Comparison of ENCODE assay signal across 13 mouse cellular contexts in genomic region chr2:51752941-51753564, GRCm38 (mm10).
A peak's percentile ranks its signal among the peaks of the same experiment; 100 is the strongest.
DNase-seq lines count a peak whose midpoint lies in the region; ATAC-seq and TF ChIP-seq lines count a peak whose summit lies in the region.
"Had no signal": no experiment of that assay in that cellular context is flagged by ENCODE, and none has a peak within 500 bp of the region (broad histone marks: within the 10 kb centered on the region; RNA-seq: fewer than 3 reads in every experiment).

No protein-coding gene starts in this region.

- no peak overlapping the region for H3K4me3 ChIP-seq in cerebellum, adult 2 months (replicated peaks; ENCODE audit: insufficient read depth, low read depth, low read length)
- no peak overlapping the region for H3K4me3 ChIP-seq in forebrain, embryonic 16.5 days (replicated peaks; ENCODE audit: low read length)
- H3K4me3 ChIP-seq in midbrain, embryonic 14.5 days (replicated peaks; ENCODE audit: low read depth, low read length): no peak overlapping the region
- H3K4me3 ChIP-seq: embryonic facial prominence, embryonic 15.5 days; limb, embryonic 10.5 days had no signal

- H3K9me3 ChIP-seq in forebrain, embryonic 16.5 days (ENCODE audit: control insufficient read depth, low read length): no peaks in the 10 kb centered on the region
- no peaks in the 10 kb centered on the region for H3K9me3 ChIP-seq in midbrain, embryonic 14.5 days (ENCODE audit: control insufficient read depth, low read length)
- H3K9me3 ChIP-seq: embryonic facial prominence, embryonic 15.5 days; limb, embryonic 10.5 days had no signal

- H3K9ac ChIP-seq in forebrain, embryonic 16.5 days (replicated peaks; ENCODE audit: low read depth, low read length): no peak overlapping the region
- no peak overlapping the region for H3K9ac ChIP-seq in midbrain, embryonic 14.5 days (replicated peaks; ENCODE audit: low read length)
- H3K9ac ChIP-seq: embryonic facial prominence, embryonic 15.5 days; lung, embryonic 14.5 days had no signal

- H3K27ac ChIP-seq in cerebellum, adult 2 months (ENCODE audit: insufficient read depth, low read length): no peak overlapping the region
- H3K27ac ChIP-seq in forebrain, embryonic 16.5 days (ENCODE audit: low read length): peak overlapping the region; percentile 79
- H3K27ac ChIP-seq in midbrain, embryonic 14.5 days (replicated peaks; ENCODE audit: low read depth, low read length): peak overlapping the region; percentile 21
- H3K27ac ChIP-seq: embryonic facial prominence, embryonic 15.5 days; limb, embryonic 10.5 days had no signal

- WGBS in cerebellum, adult 2 months: 4% methylated on average over 12 of the region's 12 CpGs
- WGBS in forebrain, embryonic 16.5 days: 11% methylated on average over 12 of the region's 12 CpGs
- WGBS in midbrain, embryonic 14.5 days: 10% methylated on average over 12 of the region's 12 CpGs

- DNase-seq in brain, embryonic 14.5 days (ENCODE audit: low read depth): peak; percentile 94
- DNase-seq in cerebellum, adult 2 months: peak; percentile 57 to 82
- peak; percentile 77 for DNase-seq in midbrain, embryonic 14.5 days
- DNase-seq in urinary bladder, postnatal 4 days (ENCODE audit: low spot score in 2 of 2): no peak
- no peak for DNase-seq in testis, postnatal 10 days (ENCODE audit: low spot score)
- DNase-seq: adrenal gland, adult 8-10 months; lung, embryonic 14.5 days; spleen, adult 18-20 months; thymus, postnatal 14 days had no signal

- peak overlapping the region; percentile 33 for H3K4me2 ChIP-seq in forebrain, embryonic 16.5 days (ENCODE audit: low read length)
- H3K4me2 ChIP-seq in midbrain, embryonic 14.5 days (ENCODE audit: low read length): peak overlapping the region; percentile 37
- H3K4me2 ChIP-seq: embryonic facial prominence, embryonic 15.5 days; lung, embryonic 14.5 days had no signal

- peak; percentile 46; the same call in 1 of the 2 replicates for TF ChIP-seq CTCF in brain, embryonic 14.5 days (IDR thresholded peaks at IDR 0.05; ENCODE audit: borderline replicate concordance, extremely low read depth, insufficient read depth, insufficient read length)
- peak; percentile 63 for TF ChIP-seq CTCF in cerebellum, adult 2 months (IDR thresholded peaks at IDR 0.05; ENCODE audit: borderline replicate concordance, insufficient read depth, low read depth, low read length)

- peak; percentile 94 for ATAC-seq in forebrain, embryonic 16.5 days
- peak; percentile 89 for ATAC-seq in midbrain, embryonic 14.5 days (ENCODE audit: low FRiP score, low TSS enrichment)
- no peak for ATAC-seq in activated CD4-positive, CD25-positive, alpha-beta regulatory T cell, adult 4 months

- H3K27me3 ChIP-seq in cerebellum, adult 2 months (ENCODE audit: control insufficient read depth, insufficient read depth, low read length): peaks cover 2% of the 10 kb centered on the region
- H3K27me3 ChIP-seq in forebrain, embryonic 16.5 days (replicated peaks; ENCODE audit: control insufficient read depth, insufficient read depth, low read length): no peaks in the 10 kb centered on the region
- H3K27me3 ChIP-seq in midbrain, embryonic 14.5 days (ENCODE audit: control insufficient read depth, insufficient read depth, low read length): no peaks in the 10 kb centered on the region
- H3K27me3 ChIP-seq: embryonic facial prominence, embryonic 15.5 days had no signal

- H3K4me1 ChIP-seq in cerebellum, adult 2 months (ENCODE audit: control insufficient read depth, insufficient read depth, low read length): peaks cover 3% of the 10 kb centered on the region; the same call in 1 of the 2 replicates
- peaks cover 14% of the 10 kb centered on the region for H3K4me1 ChIP-seq in forebrain, embryonic 16.5 days (replicated peaks; ENCODE audit: control insufficient read depth, insufficient read depth, low read length)
- peaks cover 8% of the 10 kb centered on the region for H3K4me1 ChIP-seq in midbrain, embryonic 14.5 days (ENCODE audit: control insufficient read depth, insufficient read depth, low read length)
- H3K4me1 ChIP-seq: limb, embryonic 10.5 days had no signal

- H3K36me3 ChIP-seq in forebrain, embryonic 16.5 days (ENCODE audit: control insufficient read depth, insufficient read depth): no peaks in the 10 kb centered on the region
- H3K36me3 ChIP-seq in midbrain, embryonic 14.5 days (ENCODE audit: control insufficient read depth, insufficient read depth, low read length): no peaks in the 10 kb centered on the region
- H3K36me3 ChIP-seq: embryonic facial prominence, embryonic 15.5 days; limb, embryonic 10.5 days had no signal

- no peak for TF ChIP-seq POLR2A in brain, embryonic 14.5 days (IDR thresholded peaks at IDR 0.05; ENCODE audit: borderline replicate concordance, extremely low read depth, insufficient read depth, insufficient read length, poor library complexity, severe bottlenecking)
- TF ChIP-seq POLR2A in cerebellum, adult 2 months (IDR thresholded peaks at IDR 0.05; ENCODE audit: borderline replicate concordance, insufficient read depth, low read length): no peak

Comparison
In these comparisons a context has a peak if more than half of its experiments do, and no peak if none do; other contexts are left out.
1. DNase-seq: peak in brain, embryonic 14.5 days (single experiment), cerebellum, adult 2 months (2 of 2) and midbrain, embryonic 14.5 days (single experiment); none in urinary bladder, postnatal 4 days (0 of 2) and testis, postnatal 10 days (single experiment).